Mouse (Mus musculus): ENCODE results near the gene Prrt1. TPM values are rescaled to one million over a fixed set of nuclear protein-coding genes. Genes with fewer than 3 reads are reported as not detected.

Gene Prrt1
- total and polyA plus RNA-seq, 3 experiments = not detected

GRCm38 (mm10) chr17:34648141-34648890 is 19.0 kb downstream of the Prrt1 start:
- peaks cover 16 to 45% of the 10 kb centered on the region in 2 experiments for H3K4me1 ChIP-seq (ENCODE audit: control insufficient read depth in 1 of 2, insufficient read depth in 2 of 2)
- no peaks in the 10 kb centered on the region for H3K9me3 ChIP-seq (replicated peaks; ENCODE audit: low read length)
- H3K79me2 ChIP-seq (replicated peaks; ENCODE audit: control insufficient read depth, extremely low read depth, insufficient read depth, poor library complexity, severe bottlenecking) = no peaks in the 10 kb centered on the region; the same call in 1 of the 2 replicates
- H3K4me2 ChIP-seq (ENCODE audit: insufficient read depth, low read depth, poor library complexity, severe bottlenecking) = peak overlapping the region; percentile 85
- no peak overlapping the region; the same call in 1 of the 2 replicates for H3K9ac ChIP-seq (ENCODE audit: insufficient read depth, low read depth)
- dilution Hi-C loops (cut with MboI; ENCODE audit: extremely low pct_ligation_motif_present, extremely low pct_unique_long_range_greater_than_20kb, low sequenced_read_pairs) (no loop called here), in situ Hi-C loops (cut with MboI; ENCODE audit: low pct_ligation_motif_present, low pct_unique_long_range_greater_than_20kb, low sequenced_read_pairs) (no loop called here)
- peaks cover 38 to 59% of the 10 kb centered on the region in 2 experiments for H3K36me3 ChIP-seq (replicated peaks in 1 of 2; ENCODE audit: control insufficient read depth in 1 of 2, insufficient read depth in 1 of 2, low read length in 1 of 2)
- no peak overlapping the region for H3K27ac ChIP-seq (ENCODE audit: insufficient read depth, low read depth)
- H3K4me3 ChIP-seq (replicated peaks in 1 of 3; ENCODE audit: low read depth in 2 of 3, low read length in 2 of 3, poor library complexity in 1 of 3) = peak overlapping the region in 1 of 3 experiments; percentile 94
- H3K27me3 ChIP-seq (replicated peaks) = peaks cover 9% of the 10 kb centered on the region
- DNase-seq (ENCODE audit: extremely low read depth) = no peak
- TF ChIP-seq USF1 (IDR thresholded peaks at IDR 0.05; ENCODE audit: low read depth, low read length) (no peak), RAD21 (IDR thresholded peaks at IDR 0.05; ENCODE audit: low read depth, low read length) (no peak), ETS1 (conservative IDR thresholded peaks at IDR 0.05; ENCODE audit: low read depth, low read length) (no peak), JUN (IDR thresholded peaks at IDR 0.05; ENCODE audit: insufficient read depth, low read depth, low read length) (no peak), NELFE (IDR thresholded peaks at IDR 0.05; ENCODE audit: low read depth, low read length) (no peak), USF2 (conservative IDR thresholded peaks at IDR 0.05; ENCODE audit: low read depth, low read length) (no peak), TBP (conservative IDR thresholded peaks at IDR 0.05; ENCODE audit: low read depth, low read length) (no peak), ZMIZ1 (IDR thresholded peaks at IDR 0.05; ENCODE audit: low read depth, low read length) (no peak), IRF4 (IDR thresholded peaks at IDR 0.05; ENCODE audit: low read depth, low read length) (no peak), RCOR1 (conservative IDR thresholded peaks at IDR 0.05; ENCODE audit: low read depth, low read length) (no peak)

- Histone ChIP-seq H3K36me3 (replicated peaks in 1 of 2; ENCODE audit: control insufficient read depth in 1 of 2, insufficient read depth in 1 of 2, low read length in 1 of 2) (peaks cover 47 to 69% of the 10 kb centered on the region in 2 experiments), H3K4me2 (ENCODE audit: insufficient read depth, low read depth, poor library complexity, severe bottlenecking) (no peak overlapping the region), H3K9ac (ENCODE audit: insufficient read depth, low read depth) (no peak overlapping the region), H3K79me2 (replicated peaks; ENCODE audit: control insufficient read depth, extremely low read depth, insufficient read depth, poor library complexity, severe bottlenecking) (no peaks in the 10 kb centered on the region; the same call in 1 of the 2 replicates), H3K27ac (ENCODE audit: insufficient read depth, low read depth) (no peak overlapping the region; the same call in 1 of the 2 replicates), H3K4me3 (replicated peaks in 1 of 3; ENCODE audit: low read depth in 2 of 3, low read length in 2 of 3, poor library complexity in 1 of 3) (peak overlapping the region in 1 of 3 experiments; percentile 11), H3K27me3 (replicated peaks) (no peaks in the 10 kb centered on the region), H3K4me1 (ENCODE audit: control insufficient read depth in 1 of 2, insufficient read depth in 2 of 2) (peaks cover 16 to 44% of the 10 kb centered on the region in 2 experiments), H3K9me3 (replicated peaks; ENCODE audit: low read length) (no peaks in the 10 kb centered on the region)
- DNase-seq (ENCODE audit: extremely low read depth) = peak; percentile 55
- dilution Hi-C loops (cut with MboI; ENCODE audit: extremely low pct_ligation_motif_present, extremely low pct_unique_long_range_greater_than_20kb, low sequenced_read_pairs) (no loop called here), in situ Hi-C loops (cut with MboI; ENCODE audit: low pct_ligation_motif_present, low pct_unique_long_range_greater_than_20kb, low sequenced_read_pairs) (no loop called here)
- TF ChIP-seq MAFK (IDR thresholded peaks at IDR 0.05; ENCODE audit: insufficient replicate concordance, low read length) (no peak), CHD2 (IDR thresholded peaks at IDR 0.05; ENCODE audit: low read length) (no peak), MEF2A (IDR thresholded peaks at IDR 0.05; ENCODE audit: borderline replicate concordance, low read depth, low read length) (no peak), ELF1 (IDR thresholded peaks at IDR 0.05; ENCODE audit: low read depth, low read length) (no peak), GABPA (IDR thresholded peaks at IDR 0.05; ENCODE audit: insufficient replicate concordance, low read depth, low read length) (no peak), ETS1 (conservative IDR thresholded peaks at IDR 0.05; ENCODE audit: low read depth, low read length) (peak; percentile 38), POLR2A (IDR thresholded peaks at IDR 0.05; ENCODE audit: low read depth, low read length) (no peak), HCFC1 (IDR thresholded peaks at IDR 0.05; ENCODE audit: low read depth, low read length) (no peak), USF2 (conservative IDR thresholded peaks at IDR 0.05; ENCODE audit: low read depth, low read length) (no peak), USF1 (IDR thresholded peaks at IDR 0.05; ENCODE audit: low read depth, low read length) (no peak), JUND (conservative IDR thresholded peaks at IDR 0.05; ENCODE audit: low read depth, low read length) (no peak), TBP (conservative IDR thresholded peaks at IDR 0.05; ENCODE audit: low read depth, low read length) (no peak), UBTF (IDR thresholded peaks at IDR 0.05; ENCODE audit: low read depth, low read length) (no peak), SIN3A (IDR thresholded peaks at IDR 0.05; ENCODE audit: low read length) (peak; percentile 60), SMC3 (IDR thresholded peaks at IDR 0.05; ENCODE audit: low read depth, low read length) (no peak), PAX5 (IDR thresholded peaks at IDR 0.05; ENCODE audit: low read length) (no peak), E2F4 (IDR thresholded peaks at IDR 0.05; ENCODE audit: insufficient replicate concordance, low read depth, low read length) (no peak), MXI1 (IDR thresholded peaks at IDR 0.05; ENCODE audit: low read depth, low read length) (peak; percentile 66; the same call in 1 of the 2 replicates), TCF12 (IDR thresholded peaks at IDR 0.05; ENCODE audit: low read depth, low read length) (0 out of 2 replicates have a peak, but pooled peaks have one; percentile 25), ZC3H11A (IDR thresholded peaks at IDR 0.05; ENCODE audit: low read depth, low read length) (no peak), MYC (IDR thresholded peaks at IDR 0.05; ENCODE audit: low read depth, low read length) (peak; percentile 63; the same call in 1 of the 2 replicates), MAX (IDR thresholded peaks at IDR 0.05; ENCODE audit: low read length) (peak; percentile 44; the same call in 1 of the 2 replicates), IRF4 (IDR thresholded peaks at IDR 0.05; ENCODE audit: low read depth, low read length) (peak; percentile 97), ZMIZ1 (IDR thresholded peaks at IDR 0.05; ENCODE audit: low read depth, low read length) (no peak), JUN (IDR thresholded peaks at IDR 0.05; ENCODE audit: insufficient read depth, low read depth, low read length) (no peak)
Measured at GRCm38 (mm10) chr17:34649106-34649864, 20.0 kb downstream of the Prrt1 start.
